Mouse (Mus musculus) v-Abl transformed pro-B cells (cell line): ENCODE measurements at regions not wholly inside any gene's neighbourhood (a gene's known extent, or its start where the extent isn't known, plus 50 kb on each side); places are given as distances from the start of the nearest gene placed in this dataset.
"Not testable (repeated sequence)": the region's sequence is repeated elsewhere in the genome, so short reads cannot be mapped to it uniquely, and the experiment has no call there.

Experiments
- in situ Hi-C, 2 experiments: fragments of 400-800 bp; cut with MboI; formaldehyde crosslinking; loops; one replicate each; pipeline ENCODE4 v1.15.1; 2025; ENCODE audit not compliant: unreplicated experiment in 2 of 2

DNA sequence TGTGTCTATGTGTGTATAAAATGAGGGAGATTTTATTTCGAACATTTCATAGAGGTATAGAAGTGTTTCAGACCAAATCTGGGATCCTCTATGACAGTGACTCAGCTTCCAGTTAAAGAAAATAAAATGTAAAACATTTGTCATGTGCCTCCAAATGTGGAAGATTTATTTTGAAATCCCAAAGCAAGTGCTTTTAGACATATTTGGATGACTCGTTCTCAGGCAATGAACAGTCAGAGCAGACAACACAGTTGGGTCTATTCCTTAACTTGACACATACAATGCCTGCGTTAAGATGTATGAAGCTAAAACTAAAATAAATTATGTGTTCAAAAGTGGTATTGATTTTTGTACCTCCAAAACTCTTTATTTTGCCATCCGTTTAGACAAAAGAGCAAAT is 830.4 kb upstream of the Grm7 start:
- in situ Hi-C loops: no loop called here

DNA sequence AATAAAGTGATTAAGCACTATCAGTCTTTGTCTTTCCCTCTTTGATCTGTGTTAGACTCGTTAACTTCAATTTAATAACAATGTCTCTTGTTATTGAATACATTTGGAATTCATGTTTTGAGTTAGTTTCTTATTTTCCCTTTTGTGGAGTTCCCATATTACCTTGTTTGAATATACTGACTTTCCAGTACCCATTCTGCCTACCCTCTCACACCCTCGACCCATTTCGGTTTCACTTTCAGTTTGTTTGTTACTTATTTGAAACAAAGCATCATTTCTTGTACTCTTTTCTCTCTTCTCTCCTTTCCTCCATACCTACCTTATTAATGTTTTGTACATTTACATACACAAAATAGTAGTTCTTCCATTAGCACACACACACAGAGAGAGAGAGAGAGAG is 797.1 kb upstream of the Grm7 start:
- in situ Hi-C loops: loop anchor here in 1 of 2 experiments (25.0 kb wide), 1 partner anchor 1086 kb away; no protein-coding TSS in a partner anchor

DNA sequence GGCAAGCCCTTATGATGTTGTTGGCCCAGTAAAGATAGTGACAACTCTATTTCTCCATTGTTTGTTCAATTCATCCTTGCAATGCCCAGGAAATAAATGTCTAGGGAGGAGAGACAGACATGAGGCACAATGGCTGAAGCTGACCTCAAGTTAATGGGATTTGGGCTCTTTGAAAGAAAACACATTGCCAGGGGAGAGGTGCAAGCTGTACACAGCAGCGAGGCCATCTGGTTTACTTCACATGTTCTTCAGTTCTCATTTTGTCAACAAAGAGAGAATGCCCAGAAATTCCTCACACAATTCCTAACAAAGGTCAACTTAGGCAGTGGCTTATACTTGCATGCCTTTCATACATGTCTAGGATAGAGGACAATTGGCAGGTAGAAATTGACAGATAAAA is 789.6 kb upstream of the Grm7 start:
- in situ Hi-C loops: no loop called here

DNA sequence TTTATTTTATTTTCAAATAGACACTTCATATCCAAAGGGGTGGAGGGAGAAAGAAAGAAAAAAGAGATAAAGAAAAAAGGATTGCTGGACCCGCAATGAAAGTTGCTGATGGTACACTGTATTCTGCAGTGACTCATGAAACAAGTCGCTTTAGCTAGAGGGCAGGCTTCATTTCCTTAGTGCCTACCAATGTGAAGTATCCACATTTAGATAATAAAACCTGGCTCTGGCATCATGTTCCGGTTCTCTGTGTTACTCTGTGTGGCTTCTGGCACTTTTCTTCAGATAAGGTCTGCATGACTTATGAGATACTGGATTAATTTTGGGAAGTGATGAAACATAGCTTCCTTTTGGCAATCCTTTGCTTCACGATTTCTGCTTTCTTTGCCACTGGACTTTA is 782.0 kb upstream of the Grm7 start:
- in situ Hi-C loops: no loop called here

DNA sequence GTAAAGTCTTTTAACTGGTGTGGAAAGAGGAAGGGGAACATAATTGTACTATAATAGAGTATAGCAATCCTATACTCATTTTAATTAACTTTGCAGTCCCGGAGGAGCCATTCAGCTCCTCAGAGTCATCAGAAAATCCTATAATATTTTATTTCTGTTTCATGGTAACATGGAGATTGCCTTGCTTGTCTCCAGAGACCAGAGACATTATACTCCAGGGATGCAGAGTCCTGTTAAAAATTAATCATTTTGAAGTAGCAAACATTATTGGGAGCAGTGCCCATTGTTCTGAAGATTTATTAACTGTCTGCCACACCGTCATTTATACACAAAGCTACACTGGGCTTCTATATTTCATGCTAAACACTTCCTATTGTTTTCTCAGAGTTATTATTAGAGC is 771.2 kb upstream of the Grm7 start:
- in situ Hi-C loops: no loop called here

DNA sequence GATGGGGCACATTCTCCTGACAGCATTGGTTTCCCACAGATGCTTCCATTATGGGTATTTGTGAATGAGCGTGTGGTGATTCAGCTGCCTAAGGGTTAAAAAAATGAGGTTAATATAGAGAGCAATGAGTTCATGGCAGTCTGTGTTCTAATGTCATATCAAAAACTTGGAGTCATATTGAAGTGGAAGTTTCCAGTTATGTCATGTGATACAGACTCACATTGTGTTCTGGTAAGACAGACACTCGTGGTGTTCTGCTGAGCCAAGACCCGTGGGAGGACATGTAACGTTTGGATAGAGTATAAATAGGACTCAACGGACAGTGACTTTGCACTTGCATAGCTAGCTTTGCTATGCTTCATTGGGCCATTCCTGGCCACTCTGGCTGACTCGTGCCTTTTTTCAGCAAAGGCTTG is 770.7 kb upstream of the Grm7 start:
- in situ Hi-C loops: no loop called here

DNA sequence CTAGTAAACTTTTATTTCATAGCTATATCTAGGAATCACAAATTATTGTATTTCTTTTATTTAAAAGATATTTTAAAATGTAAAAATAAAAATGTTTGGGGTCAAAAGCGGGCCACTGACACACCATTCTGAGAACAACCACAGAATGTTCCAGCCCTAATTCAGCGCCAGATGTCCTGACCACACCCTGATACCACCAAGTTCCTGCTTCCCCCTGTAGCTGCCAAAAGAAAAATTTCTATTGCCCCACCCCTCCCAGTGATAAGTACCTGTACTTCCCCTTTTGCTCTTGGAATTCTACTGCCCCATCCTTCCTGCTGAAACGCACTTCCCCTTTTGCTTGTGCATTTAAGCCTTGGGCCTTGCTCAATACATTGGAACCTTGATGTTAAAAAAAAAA is 769.8 kb upstream of the Grm7 start:
- in situ Hi-C loops: not testable (repeated sequence)

DNA sequence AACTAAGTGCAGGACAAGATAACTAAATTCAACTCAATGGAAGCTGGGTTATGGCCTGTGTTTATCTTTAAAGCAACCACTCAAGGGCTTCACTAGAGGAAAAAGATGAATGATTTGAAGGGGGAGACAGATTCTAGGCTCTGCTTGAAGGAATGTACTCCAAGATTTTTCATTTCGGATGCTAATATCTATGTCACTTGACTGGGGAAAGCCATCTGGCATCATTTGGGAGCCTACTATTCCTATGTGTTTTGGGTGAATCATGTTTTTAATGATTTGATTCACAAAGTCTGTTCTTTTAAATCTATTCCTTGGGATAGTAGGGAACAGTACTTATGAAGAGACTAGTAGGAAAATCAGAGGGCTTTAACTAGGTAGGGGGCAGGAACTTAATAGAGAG is 766.2 kb upstream of the Grm7 start:
- in situ Hi-C loops: no loop called here

DNA sequence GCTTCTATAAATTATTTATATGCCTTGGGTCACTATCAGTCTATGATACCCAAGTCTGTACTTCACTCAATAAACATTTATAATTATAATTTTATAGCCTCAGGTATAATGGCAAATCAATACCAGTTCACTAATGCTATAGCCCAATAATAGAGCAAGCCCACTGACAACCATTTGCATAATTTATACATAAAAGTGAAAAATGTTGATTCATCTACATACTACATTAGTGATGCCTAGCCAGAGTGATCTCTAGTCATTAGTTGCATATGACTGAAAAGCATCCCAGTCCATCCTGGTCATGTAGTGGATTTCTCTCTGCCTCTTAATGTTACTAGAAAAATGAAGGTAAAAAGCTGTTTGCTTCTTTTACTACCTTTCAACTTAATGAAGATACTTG is 721.6 kb upstream of the Grm7 start:
- in situ Hi-C loops: no loop called here

DNA sequence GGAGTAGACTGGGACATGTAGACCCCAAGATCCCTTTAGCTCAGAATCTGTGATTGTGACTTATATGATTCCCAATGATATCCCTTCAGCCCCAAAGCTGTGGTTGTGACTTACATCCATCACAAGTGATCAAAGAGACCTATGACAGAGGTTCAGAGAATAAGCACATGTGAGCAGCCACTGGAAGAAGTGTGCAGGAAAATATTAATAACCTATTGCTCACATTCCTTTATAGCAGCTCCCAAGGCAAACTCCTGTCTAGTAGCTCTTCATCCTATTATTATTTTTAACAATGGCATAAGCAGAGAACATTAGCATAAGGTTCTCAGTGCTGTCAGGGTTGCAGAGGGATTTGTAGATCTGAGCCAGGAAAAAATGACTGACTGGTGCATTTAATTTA is 696.9 kb upstream of the Grm7 start:
- in situ Hi-C loops: no loop called here

DNA sequence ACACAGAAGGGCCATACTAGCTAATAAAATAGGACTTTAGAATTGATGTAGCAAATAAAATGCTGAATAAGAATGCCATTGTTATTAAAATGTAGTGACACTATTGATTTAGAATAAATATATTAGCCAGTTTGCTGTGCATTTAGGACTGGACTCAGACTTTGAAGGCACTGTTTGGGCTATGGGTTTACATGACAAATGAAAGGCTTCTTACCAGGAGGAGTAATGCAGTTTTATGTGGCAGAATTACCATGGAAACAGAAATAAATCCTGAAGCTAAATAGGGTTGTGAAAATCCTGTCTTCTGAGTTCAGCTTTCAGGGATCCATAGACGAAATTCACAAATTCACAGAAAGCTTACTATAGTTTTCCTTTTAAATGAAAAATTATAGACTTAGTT is 696.5 kb upstream of the Grm7 start:
- in situ Hi-C loops: no loop called here

DNA sequence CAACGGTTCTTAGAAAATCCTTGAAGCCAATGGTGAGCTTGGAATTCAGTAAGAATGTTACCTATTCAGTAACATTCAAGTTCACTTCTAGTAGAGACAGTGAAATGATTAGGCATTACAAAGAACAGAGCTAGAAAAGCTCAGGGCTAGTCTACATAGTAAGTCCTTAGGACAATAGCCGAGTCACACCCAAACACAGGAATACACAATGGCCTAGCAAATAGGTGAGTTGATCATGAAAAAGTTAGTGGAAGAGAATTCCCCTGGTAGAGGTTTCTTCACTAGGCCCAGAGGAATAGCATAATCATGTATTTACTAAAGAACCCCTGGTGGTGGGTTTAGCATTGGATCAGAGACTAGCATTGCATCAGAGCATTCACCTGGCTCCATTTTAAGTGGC is 687.5 kb upstream of the Grm7 start:
- in situ Hi-C loops: not testable (repeated sequence)
